Mouse (Mus musculus) forebrain, embryonic 13.5 days (tissue): ENCODE measurements around the gene Fbxw10. TPM values are rescaled to one million over a fixed set of nuclear protein-coding genes. Genes with fewer than 3 reads are reported as not detected.

Experiments
- ATAC-seq: fragments of 200-750 bp; cut with Nextera tagmentation; 2 replicates; pipeline ENCODE4 v1.8.0; 2017
- H3K27ac ChIP-seq: fragments of 300-500 bp; sonication (generic); 2 replicates; pipeline ENCODE4 v1.5.1; 2015; ENCODE audit warnings: inconsistent platforms, mild to moderate bottlenecking, moderate library complexity
- H3K27me3 ChIP-seq: fragments of 300-500 bp; sonication (generic); 2 replicates; pipeline ENCODE4 v1.6.1; 2015; ENCODE audit warnings: mild to moderate bottlenecking, inconsistent platforms
- H3K36me3 ChIP-seq: fragments of 300-500 bp; sonication (generic); 2 replicates; pipeline ENCODE4 v1.6.1; 2015; ENCODE audit warnings: mild to moderate bottlenecking, inconsistent platforms; ENCODE audit not compliant: poor library complexity, severe bottlenecking
- H3K4me1 ChIP-seq: fragments of 300-500 bp; sonication (generic); 2 replicates; pipeline ENCODE4 v1.6.1; 2015; ENCODE audit warnings: inconsistent platforms
- H3K4me2 ChIP-seq: fragments of 300-500 bp; sonication (generic); 2 replicates; pipeline ENCODE4 v1.6.1; 2015; ENCODE audit warnings: inconsistent platforms, mild to moderate bottlenecking, moderate library complexity
- H3K4me3 ChIP-seq: fragments of 300-500 bp; sonication (generic); 2 replicates; pipeline ENCODE4 v1.5.1; 2015; ENCODE audit warnings: mild to moderate bottlenecking, inconsistent platforms
- H3K9ac ChIP-seq: fragments of 300-500 bp; sonication (generic); 2 replicates; pipeline ENCODE4 v1.6.1; 2015; ENCODE audit warnings: mild to moderate bottlenecking, inconsistent platforms
- H3K9me3 ChIP-seq: fragments of 300-500 bp; sonication (generic); replicated peaks from 2 replicates; pipeline ENCODE4 v1.6.1; 2016; ENCODE audit warnings: inconsistent platforms
- WGBS: fragments of 180-500 bp; shearing (Covaris S2); methylation state at CpG from one replicate; pipeline ENCODE4 v1.1.7; 2015; 5-methylcytosine and 5-hydroxymethylcytosine counted together
- polyA plus RNA-seq: library from polyadenylated mRNA; unstranded; fragments of >200 nt; fragmentation: Nextera tagmentation; extraction: Ambion mirVana; gene quantifications from 2 replicates; pipeline ENCODE4 v1.2.1, GENCODE M21; 2015

Gene Fbxw10
- polyA plus RNA-seq, 1 experiment from 2014 or later: 0.21 TPM

DNA sequence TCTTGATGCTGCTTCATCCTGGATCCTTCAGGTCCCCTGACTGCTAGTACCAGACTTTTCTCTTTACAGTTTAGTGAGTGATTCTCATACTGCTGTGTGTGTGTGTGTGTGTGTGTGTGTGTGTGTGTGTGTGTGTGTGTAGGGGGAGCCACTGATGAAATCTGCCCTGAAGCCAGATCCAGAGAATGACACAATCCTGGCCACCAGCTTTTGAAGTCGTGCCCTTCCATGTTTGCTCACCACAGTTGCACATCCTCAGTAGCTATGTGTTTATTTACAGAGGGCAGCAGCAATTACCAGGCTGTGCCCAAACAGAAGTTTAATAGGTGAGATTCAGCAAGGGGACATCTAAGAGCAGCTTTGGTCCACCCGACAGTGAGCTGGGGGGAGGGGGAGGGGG is 69.9 kb downstream of the Fbxw10 start:
- no peaks in the 10 kb centered on the region for H3K27me3 ChIP-seq
- no peak overlapping the region for H3K4me2 ChIP-seq
- no peak overlapping the region for H3K4me3 ChIP-seq
- no peak for ATAC-seq
- H3K9ac ChIP-seq: no peak overlapping the region
- H3K27ac ChIP-seq: no peak overlapping the region
- no peaks in the 10 kb centered on the region; the same call in 1 of the 2 replicates for H3K9me3 ChIP-seq
- no peaks in the 10 kb centered on the region for H3K36me3 ChIP-seq
- H3K4me1 ChIP-seq: peaks cover 5% of the 10 kb centered on the region; the same call in 1 of the 2 replicates
- WGBS: 47% methylated on average over 2 of the region's 2 CpGs

- peaks cover 4% of the 10 kb centered on the region; the same call in 1 of the 2 replicates for H3K4me1 ChIP-seq
- H3K27me3 ChIP-seq: no peaks in the 10 kb centered on the region; the same call in 1 of the 2 replicates
- H3K4me2 ChIP-seq: peak overlapping the region; percentile 44
- ATAC-seq: no peak
- no peaks in the 10 kb centered on the region; the same call in 1 of the 2 replicates for H3K9me3 ChIP-seq
- H3K4me3 ChIP-seq: no peak overlapping the region
- no peak overlapping the region for H3K27ac ChIP-seq
- H3K9ac ChIP-seq: no peak overlapping the region
- H3K36me3 ChIP-seq: no peaks in the 10 kb centered on the region
- WGBS: 82% methylated on average over 6 of the region's 6 CpGs
These were observed 73.3 kb downstream of the Fbxw10 start for GRCm38 (mm10) chr11:62919946-62920742.

DNA sequence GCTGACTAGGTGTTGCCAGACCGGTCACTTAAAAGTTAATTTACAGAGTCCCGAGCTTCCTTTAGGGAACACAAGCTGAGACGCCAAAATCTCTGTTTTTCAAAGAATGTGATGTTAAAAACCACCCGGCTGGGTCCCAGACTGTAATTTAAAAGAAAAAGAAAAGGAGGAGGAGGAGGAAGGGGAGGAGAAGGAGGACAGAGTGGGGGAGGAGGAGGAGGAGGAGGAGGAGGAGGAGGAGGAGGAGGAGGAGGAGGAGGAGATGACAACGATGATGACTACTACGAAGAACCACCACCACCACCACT is 73.8 kb downstream of the Fbxw10 start:
- peaks cover 4% of the 10 kb centered on the region; the same call in 1 of the 2 replicates for H3K4me1 ChIP-seq
- 27% methylated on average over 6 of the region's 6 CpGs for WGBS
- no peak overlapping the region for H3K27ac ChIP-seq
- no peak overlapping the region for H3K9ac ChIP-seq
- no peaks in the 10 kb centered on the region; the same call in 1 of the 2 replicates for H3K27me3 ChIP-seq
- no peaks in the 10 kb centered on the region for H3K36me3 ChIP-seq
- H3K9me3 ChIP-seq: no peaks in the 10 kb centered on the region; the same call in 1 of the 2 replicates
- no peak for ATAC-seq
- peak overlapping the region; percentile 44 for H3K4me2 ChIP-seq
- peak overlapping the region; percentile 22 for H3K4me3 ChIP-seq

DNA sequence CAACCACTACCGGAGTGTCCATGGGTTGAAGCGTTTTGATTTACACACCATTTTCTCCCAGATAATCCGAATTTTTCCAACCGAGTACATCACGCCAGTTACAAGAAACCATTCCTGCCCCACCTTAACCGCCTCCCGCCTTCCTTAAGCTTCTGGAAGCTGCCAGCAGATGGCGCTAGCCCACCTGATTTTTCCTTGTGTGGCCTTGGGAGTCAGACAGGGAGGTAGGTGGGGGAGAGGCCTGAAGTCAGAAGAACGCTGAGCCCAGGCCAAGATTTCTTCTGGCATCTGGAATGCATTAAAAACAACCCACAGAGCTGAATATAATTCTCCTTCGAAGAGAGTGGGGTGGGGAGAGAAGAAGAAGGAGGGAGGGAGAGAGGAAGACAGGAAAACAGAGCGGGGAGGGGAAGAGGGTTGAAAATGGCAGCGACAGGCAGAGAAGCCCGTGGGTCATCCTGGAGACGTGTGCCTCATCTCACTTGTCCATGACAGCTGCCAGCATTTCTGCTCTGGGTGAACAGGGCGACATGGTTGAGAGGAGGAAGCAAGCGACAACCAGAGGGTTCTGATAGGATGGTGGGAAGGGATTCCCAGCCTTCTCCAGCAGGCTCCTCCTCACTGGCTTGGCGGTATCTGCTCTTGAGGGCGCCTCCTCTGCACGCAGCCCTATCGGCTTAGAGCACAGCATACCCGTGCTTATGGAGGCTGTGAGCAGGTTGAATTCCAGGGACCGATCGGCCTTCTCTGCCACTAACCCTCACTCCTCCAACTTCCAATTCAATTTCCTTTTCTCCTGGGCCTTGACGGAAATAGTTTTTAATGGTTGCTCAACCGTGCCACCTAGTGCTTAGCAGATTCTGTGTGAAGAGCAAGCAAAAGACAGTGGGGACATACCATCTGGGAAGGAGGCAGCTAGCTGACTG is 74.4 kb downstream of the Fbxw10 start:
- 31% methylated on average over 25 of the region's 25 CpGs for WGBS
- Histone ChIP-seq H3K27ac (no peak overlapping the region), H3K4me2 (peak overlapping the region; percentile 44), H3K36me3 (no peaks in the 10 kb centered on the region), H3K4me1 (peaks cover 4% of the 10 kb centered on the region; the same call in 1 of the 2 replicates), H3K9ac (no peak overlapping the region), H3K27me3 (no peaks in the 10 kb centered on the region; the same call in 1 of the 2 replicates), H3K4me3 (peak overlapping the region; percentile 22), H3K9me3 (no peaks in the 10 kb centered on the region; the same call in 1 of the 2 replicates)
- ATAC-seq: peak; percentile 89

GRCm38 (mm10) chr11:62924091-62924761 is 77.4 kb downstream of the Fbxw10 start:
- 95% methylated on average over 6 of the region's 6 CpGs for WGBS
- no peaks in the 10 kb centered on the region for H3K4me1 ChIP-seq
- H3K9ac ChIP-seq: no peak overlapping the region
- no peaks in the 10 kb centered on the region for H3K36me3 ChIP-seq
- no peaks in the 10 kb centered on the region; the same call in 1 of the 2 replicates for H3K9me3 ChIP-seq
- ATAC-seq: no peak
- no peak overlapping the region for H3K4me3 ChIP-seq
- no peaks in the 10 kb centered on the region; the same call in 1 of the 2 replicates for H3K27me3 ChIP-seq
- no peak overlapping the region for H3K4me2 ChIP-seq
- H3K27ac ChIP-seq: no peak overlapping the region

Other genes starting within 250 kb of the Fbxw10 start
- gene Lrrc75a, start 198.5 kb upstream of the Fbxw10 start, polyA plus RNA-seq: 8.0 and 9.4 TPM in 2 replicates
- 31.3 and 33.2 TPM in 2 replicates for gene Mmgt2, start 198.4 kb upstream of the Fbxw10 start, polyA plus RNA-seq
- 17.9 and 21.2 TPM in 2 replicates for gene Zfp287, start 115.2 kb upstream of the Fbxw10 start, polyA plus RNA-seq
- gene Gm10428, start 94.0 kb upstream of the Fbxw10 start, polyA plus RNA-seq: not detected in 2 replicates
- gene Zfp286, start 57.6 kb upstream of the Fbxw10 start, polyA plus RNA-seq: 34.9 TPM in 2 replicates
- 3.1 and 3.5 TPM in 2 replicates for gene Trim16, start 26.8 kb upstream of the Fbxw10 start, polyA plus RNA-seq
- 48.4 and 50.9 TPM in 2 replicates for gene Tvp23b, start 32.4 kb downstream of the Fbxw10 start, polyA plus RNA-seq
- gene Cdrt4, start 104.1 kb downstream of the Fbxw10 start, polyA plus RNA-seq: not detected in 2 replicates
- not detected in 2 replicates for gene Tekt3, start 214.6 kb downstream of the Fbxw10 start, polyA plus RNA-seq